Mouse (Mus musculus): Measurements from ENCODE around the gene Ggn. TPM values are rescaled to one million over a fixed set of nuclear protein-coding genes. Genes with fewer than 3 reads are reported as not detected.
A peak's percentile ranks its signal among the peaks of the same experiment; 100 is the strongest.

Ggn gene
- total and polyA plus RNA-seq, 3 experiments: 0.19 to 1.0 TPM; not detected in 1

DNA sequence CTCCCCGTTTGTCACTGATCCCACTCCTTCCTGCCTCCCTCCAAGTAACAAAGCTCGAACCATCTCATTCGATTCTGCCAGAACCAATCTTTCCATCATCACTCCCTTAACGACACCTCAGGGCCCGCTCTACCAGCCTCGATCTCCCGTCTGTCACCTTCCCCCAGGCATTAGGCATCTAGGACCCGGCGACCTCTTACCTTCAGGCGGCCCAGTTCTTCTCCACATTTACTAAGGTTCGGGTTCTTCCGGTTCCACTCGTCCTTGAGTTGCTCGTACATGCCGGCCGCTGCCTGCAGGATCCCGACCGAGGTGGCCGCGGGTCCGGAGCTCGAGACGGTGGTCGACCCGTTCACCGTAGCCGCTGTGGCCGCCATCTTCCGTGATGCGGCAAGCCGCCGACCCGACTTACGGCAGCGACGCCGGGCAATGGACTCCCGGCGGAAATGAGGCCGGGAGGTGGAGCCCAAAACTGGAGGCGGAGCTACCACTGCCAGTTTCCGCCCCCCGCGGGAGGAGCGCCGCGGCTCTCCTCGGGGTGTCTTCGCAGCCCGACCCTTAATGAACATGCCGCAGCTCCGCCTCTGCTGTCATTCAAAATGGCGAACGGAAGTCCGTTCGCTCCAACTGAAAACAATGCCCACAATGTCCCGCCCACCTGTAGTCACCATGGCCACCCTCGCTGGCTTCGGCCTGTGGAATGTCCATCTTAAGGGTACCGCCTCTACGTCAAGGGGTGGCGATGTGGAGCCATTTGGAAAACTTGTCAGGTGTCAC, 10.3 kb downstream of the Ggn start, which contains the start of gene Psmd8:
Gene Psmd8, minus strand, starts transcription at position 625 of the 777 bp plus-strand sequence.
- Histone ChIP-seq H3K79me2 (ENCODE audit: control insufficient read depth, insufficient read depth, low read length, poor library complexity) (peaks cover 23% of the 10 kb centered on the region), H3K36me3 (ENCODE audit: control insufficient read depth in 1 of 2, insufficient read depth in 2 of 2, low read length in 2 of 2) (peaks cover 0 to 6% of the 10 kb centered on the region in 2 experiments), H3K9me3 (replicated peaks; ENCODE audit: insufficient read depth, low read length) (no peaks in the 10 kb centered on the region), H3K4me1 (ENCODE audit: control insufficient read depth in 1 of 2, insufficient read depth in 2 of 2, low read length in 2 of 2) (peaks cover 0 to 15% of the 10 kb centered on the region in 2 experiments; a peak in 3 of 4 replicates), H3K27ac (ENCODE audit: control insufficient read depth, low read depth, low read length) (peak within 1 kb of the TSS; percentile 23), H3K4me3 (ENCODE audit: control insufficient read depth in 1 of 2, insufficient read depth in 1 of 2, low read depth in 2 of 2, low read length in 2 of 2) (peak within 1 kb of the TSS; percentile 90 to 97), H3K9ac (ENCODE audit: control insufficient read depth, low read depth, low read length, poor library complexity, severe bottlenecking) (peak within 1 kb of the TSS; percentile 82), H3K27me3 (ENCODE audit: control insufficient read depth in 1 of 2, insufficient read depth in 2 of 2, low read length in 2 of 2) (no peaks in the 10 kb centered on the region)
- DNase-seq (ENCODE audit: low read depth, low spot score): peak; percentile 98
- TF ChIP-seq RAD21 (IDR thresholded peaks at IDR 0.05; ENCODE audit: low read depth, low read length): no peak; the same call in 1 of the 2 replicates
- TF ChIP-seq MEF2A (IDR thresholded peaks at IDR 0.05; ENCODE audit: extremely low read depth, insufficient replicate concordance, low read depth, low read length, poor library complexity, severe bottlenecking): peak; percentile 57; the same call in 1 of the 2 replicates
- no peak for TF ChIP-seq ZKSCAN1 (IDR thresholded peaks at IDR 0.05; ENCODE audit: low read depth, low read length)
- no peak for TF ChIP-seq MAFK (IDR thresholded peaks at IDR 0.05; ENCODE audit: borderline replicate concordance, low read depth, low read length)
- peak; percentile 73 for TF ChIP-seq SIN3A (IDR thresholded peaks at IDR 0.05; ENCODE audit: low read length)
- TF ChIP-seq RCOR1 (IDR thresholded peaks at IDR 0.05; ENCODE audit: low read depth, low read length): no peak
- TF ChIP-seq E2F4 (IDR thresholded peaks at IDR 0.05; ENCODE audit: borderline replicate concordance, low read depth, low read length): no peak
- peak; percentile 92 to 93 for TF ChIP-seq POLR2A (IDR thresholded peaks at IDR 0.05; ENCODE audit: control insufficient read depth in 1 of 2, insufficient read depth in 1 of 2, low read depth in 1 of 2, low read length in 2 of 2, poor library complexity in 1 of 2)
- no peak for TF ChIP-seq GATA1 (IDR thresholded peaks at IDR 0.05; ENCODE audit: low read depth, low read length)
- TF ChIP-seq CTCF (IDR thresholded peaks at IDR 0.05 in 2 of 3, conservative IDR thresholded peaks at IDR 0.05 in 1 of 3; ENCODE audit: control insufficient read depth in 1 of 3, insufficient read depth in 1 of 3, low read depth in 2 of 3, low read length in 3 of 3, poor library complexity in 1 of 3, severe bottlenecking in 1 of 3): 0 out of 6 replicates have a peak, but pooled peaks of 1 of the 3 experiments have one; percentile 11
- peak; percentile 67; the same call in 1 of the 2 replicates for TF ChIP-seq TBP (IDR thresholded peaks at IDR 0.05; ENCODE audit: low read depth, low read length)
- peak; percentile 79 for TF ChIP-seq MAX (IDR thresholded peaks at IDR 0.05; ENCODE audit: low read length)
- TF ChIP-seq ZMIZ1 (IDR thresholded peaks at IDR 0.05; ENCODE audit: low read depth, low read length): peak; percentile 61; the same call in 1 of the 2 replicates
- peak; percentile 94 for TF ChIP-seq NELFE (IDR thresholded peaks at IDR 0.05; ENCODE audit: low read depth, low read length)
- TF ChIP-seq CHD1 (IDR thresholded peaks at IDR 0.05; ENCODE audit: low read depth, low read length): no peak
- TF ChIP-seq POLR2AphosphoS5 (IDR thresholded peaks at IDR 0.05; ENCODE audit: borderline replicate concordance, low read depth, low read length): no peak
- TF ChIP-seq UBTF (IDR thresholded peaks at IDR 0.05; ENCODE audit: borderline replicate concordance, insufficient read depth, low read depth, low read length): peak; percentile 3; the same call in 1 of the 2 replicates
- peak; percentile 91 for TF ChIP-seq POLR2AphosphoS2 (IDR thresholded peaks at IDR 0.05; ENCODE audit: low read length)
- peak; percentile 18; the same call in 1 of the 2 replicates for TF ChIP-seq NRF1 (IDR thresholded peaks at IDR 0.05; ENCODE audit: insufficient read depth, low read depth, low read length, poor library complexity, severe bottlenecking)
- peak; percentile 81 for TF ChIP-seq MXI1 (IDR thresholded peaks at IDR 0.05; ENCODE audit: low read depth, low read length)
- TF ChIP-seq ZC3H11A (IDR thresholded peaks at IDR 0.05; ENCODE audit: low read depth, low read length): no peak
- no peak for TF ChIP-seq GABPA (IDR thresholded peaks at IDR 0.05; ENCODE audit: low read depth, low read length)
- TF ChIP-seq KAT2A (conservative IDR thresholded peaks at IDR 0.05; ENCODE audit: low read depth, low read length): no peak; the same call in 1 of the 2 replicates
- no peak; the same call in 1 of the 2 replicates for TF ChIP-seq MAZ (IDR thresholded peaks at IDR 0.05; ENCODE audit: low read depth, low read length)
- no peak for TF ChIP-seq CHD2 (IDR thresholded peaks at IDR 0.05; ENCODE audit: low read length)
- TF ChIP-seq BHLHE40 (IDR thresholded peaks at IDR 0.05; ENCODE audit: borderline replicate concordance, low read depth, low read length): no peak
- TF ChIP-seq JUND (IDR thresholded peaks at IDR 0.05; ENCODE audit: low read depth, low read length): no peak
- TF ChIP-seq ELF1 (IDR thresholded peaks at IDR 0.05; ENCODE audit: low read depth, low read length): peak; percentile 80
- no peak for TF ChIP-seq ZNF384 (IDR thresholded peaks at IDR 0.05; ENCODE audit: low read depth, low read length)
- no peak for TF ChIP-seq SMC3 (IDR thresholded peaks at IDR 0.05; ENCODE audit: low read depth, low read length)
- no peak for TF ChIP-seq TAL1 (IDR thresholded peaks at IDR 0.05; ENCODE audit: low read length)
- TF ChIP-seq MYB (IDR thresholded peaks at IDR 0.05; ENCODE audit: low read depth, low read length): peak; percentile 70
- TF ChIP-seq EP300 (IDR thresholded peaks at IDR 0.05; ENCODE audit: low read depth in 1 of 2, low read length in 2 of 2): peak in 1 of 2 experiments; percentile 42; a peak in 2 of 4 replicates
- TF ChIP-seq ETS1 (IDR thresholded peaks at IDR 0.05; ENCODE audit: low read depth, low read length): no peak
- no peak for TF ChIP-seq USF1 (IDR thresholded peaks at IDR 0.05; ENCODE audit: low read depth, low read length)
- 0 out of 2 replicates have a peak, but pooled peaks have one; percentile 48 for TF ChIP-seq MYC (IDR thresholded peaks at IDR 0.05; ENCODE audit: low read depth, low read length)

All from MEL (cell line).